Mouse (Mus musculus) activated CD4-positive, CD25-positive, alpha-beta regulatory T cell, adult 9 weeks (primary cell): Measurements from ENCODE around the gene Doc2a. TPM values are rescaled to one million over a fixed set of nuclear protein-coding genes. Genes with fewer than 3 reads are reported as not detected.

Source experiments
- polyA plus RNA-seq: library from polyadenylated mRNA; unstranded; fragments of 100-300 nt; shearing (Covaris generic); gene quantifications from one replicate; pipeline ENCODE4 v1.2.1, GENCODE M21; 2017

The Doc2a gene
- not detected for polyA plus RNA-seq

GRCm38 (mm10) chr7:126847116-126847420, at the start of gene Doc2a:
Gene Doc2a (plus strand): TSS chr7:126847416.

GRCm38 (mm10) chr7:126831539-126831938, 15.7 kb upstream of the Doc2a start, which contains the start of gene 4930451I11Rik:
Gene 4930451I11Rik (minus strand): TSS chr7:126831639.

DNA sequence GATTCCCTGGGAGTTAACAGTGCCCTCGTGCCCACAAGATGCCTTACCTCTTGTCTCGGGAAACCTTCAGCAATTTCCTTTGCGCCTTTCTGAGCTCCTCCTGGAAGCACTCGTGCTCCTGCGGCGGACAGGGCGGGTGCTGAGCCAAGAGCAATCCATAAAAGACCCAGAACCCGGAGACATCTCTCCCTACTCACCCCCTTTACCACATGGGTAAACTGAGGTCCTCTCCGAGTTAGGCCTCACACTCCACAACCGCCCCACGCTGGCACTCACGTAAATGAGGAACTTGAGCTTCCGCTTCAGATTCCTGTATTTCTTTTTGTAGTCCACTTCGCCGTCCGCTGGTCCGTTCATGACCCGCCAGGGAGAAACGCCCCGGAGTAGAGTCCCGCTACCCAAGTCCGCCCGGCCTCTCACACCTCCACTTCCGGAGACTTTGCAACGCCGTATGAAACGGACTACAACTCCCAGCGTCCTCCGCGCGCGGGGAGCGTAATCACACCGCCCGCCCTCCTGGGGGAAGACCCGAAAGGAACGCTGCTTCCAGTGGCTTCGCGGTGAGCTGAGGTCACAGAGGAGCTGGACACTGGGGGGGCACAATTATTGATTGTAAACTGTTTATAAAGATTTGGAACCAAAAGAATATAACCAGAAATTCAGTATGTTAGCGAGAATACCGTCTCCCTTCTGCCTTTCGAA, 14.4 kb downstream of the Doc2a start, which contains the start of gene Hirip3:
TSS of gene Hirip3 (plus strand) at position 544 of the 702 bp plus-strand sequence.

DNA sequence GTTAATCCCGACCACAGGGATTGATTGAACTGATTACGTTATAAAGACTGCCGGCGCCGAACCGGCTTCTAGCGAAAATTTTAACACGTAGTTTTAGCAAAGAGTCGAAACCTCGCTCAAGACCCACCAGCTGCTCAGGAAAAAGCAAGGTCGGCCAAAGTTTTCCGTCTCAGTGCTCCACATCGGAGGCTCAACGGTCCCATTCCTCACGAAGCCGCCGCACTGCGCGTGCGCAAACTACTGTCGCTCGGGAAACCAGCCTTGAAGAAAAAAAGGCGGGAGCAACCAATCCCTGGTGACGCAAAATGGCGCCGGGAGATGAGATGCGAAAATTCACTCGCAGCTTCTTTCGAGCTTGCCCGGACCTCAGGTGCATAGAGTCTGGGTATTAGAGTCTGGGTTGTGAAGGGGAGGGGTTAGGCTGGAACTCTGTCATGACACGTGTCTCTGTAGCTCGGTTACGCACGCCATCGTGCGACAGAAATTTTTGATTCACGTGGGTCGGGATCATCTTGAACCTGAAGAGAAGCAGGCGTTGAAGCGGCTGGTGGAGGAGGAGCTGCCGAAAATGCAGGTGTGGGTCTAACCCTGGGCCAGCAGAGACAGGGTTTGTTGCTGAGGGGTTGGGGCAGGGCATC, 15.1 kb downstream of the Doc2a start, which contains the start of gene Ino80e:
TSS of gene Ino80e (minus strand) at position 231 of the 638 bp plus-strand sequence.

DNA sequence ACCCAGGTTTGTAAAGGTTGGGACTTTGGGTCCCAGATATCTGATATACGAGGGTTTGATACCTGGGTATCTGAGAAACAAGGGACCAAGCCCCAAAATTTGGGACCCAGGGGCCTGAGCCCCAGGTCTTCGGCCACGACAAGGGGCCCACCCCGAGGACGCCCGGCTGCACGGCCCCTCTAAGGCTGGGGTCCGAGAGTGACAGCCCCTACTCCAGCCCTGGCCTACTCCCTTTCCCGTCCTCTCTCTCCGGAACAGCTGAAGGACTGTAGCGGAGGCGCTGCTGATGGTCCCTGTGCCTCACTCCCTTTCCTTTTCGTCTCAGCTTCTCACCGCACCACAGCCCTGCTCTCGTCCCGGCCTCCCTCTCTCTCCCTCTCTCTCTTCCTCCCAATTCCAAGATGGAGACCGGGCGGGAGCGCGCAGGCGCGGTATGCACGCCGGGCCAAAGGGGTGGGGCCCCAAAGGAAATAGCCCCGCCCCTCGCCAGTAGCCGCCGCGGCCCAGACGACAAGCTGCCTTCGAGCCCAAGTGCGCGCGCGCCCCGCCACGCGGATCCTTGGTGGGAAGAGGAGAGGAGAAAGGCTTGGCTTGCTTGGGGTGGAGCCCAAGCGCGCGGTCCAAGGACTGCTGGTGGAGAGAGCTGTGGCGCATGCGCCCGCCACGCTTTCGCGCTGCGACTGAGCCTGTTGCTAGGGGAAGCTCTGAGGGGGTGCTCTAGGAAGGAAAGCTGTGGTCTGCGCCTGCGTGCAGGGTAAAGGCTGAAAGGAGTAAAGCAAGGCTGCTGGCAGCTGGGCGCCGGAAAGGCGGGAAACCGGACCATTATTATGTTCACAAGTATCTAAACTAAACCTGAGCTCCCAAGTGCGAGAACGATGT, 37.3 kb downstream of the Doc2a start, which contains the start of gene Taok2:
TSS of gene Taok2 (minus strand) at position 418 of the 879 bp plus-strand sequence.

Other genes with a start within 250 kb of the Doc2a start
- gene Nupr1, start 216.6 kb upstream of the Doc2a start, polyA plus RNA-seq = not detected
- 109 TPM for gene Sgf29, start 198.1 kb upstream of the Doc2a start, polyA plus RNA-seq
- gene Sult1a1, start 171.0 kb upstream of the Doc2a start, polyA plus RNA-seq = 1.5 TPM
- 130 TPM for gene Bola2, start 152.0 kb upstream of the Doc2a start, polyA plus RNA-seq
- gene Slx1b, start 151.6 kb upstream of the Doc2a start, polyA plus RNA-seq = 11.5 TPM
- gene Coro1a, start 139.6 kb upstream of the Doc2a start, polyA plus RNA-seq = 3,436 TPM
- gene Mapk3, start 87.8 kb upstream of the Doc2a start, polyA plus RNA-seq = 29.4 TPM
- gene Gdpd3, start 81.1 kb upstream of the Doc2a start, polyA plus RNA-seq = 0.93 TPM
- gene Ypel3, start 70.5 kb upstream of the Doc2a start, polyA plus RNA-seq = 283 TPM
- gene Tbx6, start 65.9 kb upstream of the Doc2a start, polyA plus RNA-seq = 4.4 TPM
- gene Ppp4c, start 54.9 kb upstream of the Doc2a start, polyA plus RNA-seq = 420 TPM
- not detected for gene Fam57b, start 49.7 kb upstream of the Doc2a start, polyA plus RNA-seq
- gene 4930451I11Rik, start 15.8 kb upstream of the Doc2a start, polyA plus RNA-seq = not detected
- gene Hirip3, start 14.6 kb downstream of the Doc2a start, polyA plus RNA-seq = 9.9 TPM
- 97.3 TPM for gene Ino80e, start 15.0 kb downstream of the Doc2a start, polyA plus RNA-seq
- 61.6 TPM for gene Taok2, start 37.3 kb downstream of the Doc2a start, polyA plus RNA-seq
- 47.8 TPM for gene Tmem219, start 75.5 kb downstream of the Doc2a start, polyA plus RNA-seq
- gene Kctd13, start 81.5 kb downstream of the Doc2a start, polyA plus RNA-seq = 11.5 TPM
- gene Asphd1, start 102.2 kb downstream of the Doc2a start, polyA plus RNA-seq = 0.17 TPM
- 1.5 TPM for gene Sez6l2, start 103.1 kb downstream of the Doc2a start, polyA plus RNA-seq
- gene Cdipt, start 128.5 kb downstream of the Doc2a start, polyA plus RNA-seq = 320 TPM
- gene Cdiptos, start 128.7 kb downstream of the Doc2a start, polyA plus RNA-seq = 2.9 TPM
- 59.1 TPM for gene Mvp, start 167.2 kb downstream of the Doc2a start, polyA plus RNA-seq
- gene Pagr1b, start 169.1 kb downstream of the Doc2a start, polyA plus RNA-seq = 0.97 TPM
- gene Pagr1a, start 169.9 kb downstream of the Doc2a start, polyA plus RNA-seq = 149 TPM
- 32.7 TPM for gene Gm42742, start 173.7 kb downstream of the Doc2a start, polyA plus RNA-seq
- 14.6 TPM for gene Prrt2, start 173.8 kb downstream of the Doc2a start, polyA plus RNA-seq
- gene Maz, start 179.6 kb downstream of the Doc2a start, polyA plus RNA-seq = 24.7 TPM
- 18.7 TPM for gene Kif22, start 195.1 kb downstream of the Doc2a start, polyA plus RNA-seq
- not detected for gene Zg16, start 239.9 kb downstream of the Doc2a start, polyA plus RNA-seq
- 389 TPM for gene AI467606, start 243.9 kb downstream of the Doc2a start, polyA plus RNA-seq